Mouse (Mus musculus) lung, embryonic 14.5 days (tissue): ENCODE results near the gene Mmp24. TPM values are rescaled to one million over a fixed set of nuclear protein-coding genes. Genes with fewer than 3 reads are reported as not detected.

Source experiments
- ATAC-seq: fragments of 200-750 bp; cut with Nextera tagmentation; 2 replicates; pipeline ENCODE4 v1.8.0; 2017; ENCODE audit warnings: mild to moderate bottlenecking, moderate TSS enrichment, moderate library complexity; ENCODE audit not compliant: insufficient read depth
- DNase-seq: peaks from one replicate; pipeline ENCODE4 v3.0.0-alpha.2; 2015
- H3K27ac ChIP-seq: fragments of 300-500 bp; sonication (generic); 2 replicates; pipeline ENCODE4 v1.5.1; 2014; ENCODE audit warnings: low read depth, mild to moderate bottlenecking, moderate library complexity
- H3K27me3 ChIP-seq: fragments of 300-500 bp; sonication (generic); 2 replicates; pipeline ENCODE4 v1.6.1; 2014; ENCODE audit warnings: low read length, control low read depth; ENCODE audit not compliant: insufficient read depth
- H3K36me3 ChIP-seq: fragments of 300-500 bp; sonication (generic); 2 replicates; pipeline ENCODE4 v1.6.1; 2014; ENCODE audit warnings: control low read depth; ENCODE audit not compliant: insufficient read depth
- H3K4me1 ChIP-seq: fragments of 300-500 bp; sonication (generic); 2 replicates; pipeline ENCODE4 v1.6.1; 2014; ENCODE audit warnings: antibody characterized with exemption, control low read depth; ENCODE audit not compliant: insufficient read depth
- H3K4me2 ChIP-seq: fragments of 300-500 bp; sonication (generic); 2 replicates; pipeline ENCODE4 v1.6.1; 2014; ENCODE audit warnings: mild to moderate bottlenecking
- H3K4me3 ChIP-seq: fragments of 300-500 bp; sonication (generic); 2 replicates; pipeline ENCODE4 v1.5.1; 2014; ENCODE audit warnings: low read depth, low read length
- H3K9ac ChIP-seq: fragments of 300-500 bp; sonication (generic); 2 replicates; pipeline ENCODE4 v1.6.1; 2014
- H3K9me3 ChIP-seq: fragments of 300-500 bp; sonication (generic); 2 replicates; pipeline ENCODE4 v1.6.1; 2016; ENCODE audit warnings: low read depth, low read length, control low read depth
- CTCF ChIP-seq: IDR thresholded peaks from 2 replicates; pipeline ENCODE4 v1.5.1; 2016; ENCODE audit warnings: antibody characterized with exemption, low read depth
- WGBS: fragments of 180-500 bp; shearing (Covaris S2); extraction: QIAGEN DNeasy Blood & Tissue Kit; methylation state at CpG from one replicate; pipeline ENCODE4 v1.1.7; 2014; 5-methylcytosine and 5-hydroxymethylcytosine counted together
- polyA plus RNA-seq: library from polyadenylated mRNA; unstranded; fragments of >200 nt; fragmentation: Nextera tagmentation; extraction: Ambion mirVana; gene quantifications from 2 replicates; pipeline ENCODE4 v1.2.1, GENCODE M21; 2014

Gene Mmp24
- polyA plus RNA-seq, 1 experiment from 2014 or later = not detected

GRCm38 (mm10) chr2:155775685-155776263, 632 bp downstream of the Mmp24 start:
- peak; percentile 85 for ATAC-seq
- peak overlapping the region; percentile 37 for H3K4me3 ChIP-seq
- peaks cover 42% of the 10 kb centered on the region for H3K27me3 ChIP-seq
- peak overlapping the region; percentile 96 for H3K4me2 ChIP-seq
- no peak overlapping the region for H3K9ac ChIP-seq
- H3K4me1 ChIP-seq = no peaks in the 10 kb centered on the region
- H3K36me3 ChIP-seq = no peaks in the 10 kb centered on the region
- no peaks in the 10 kb centered on the region for H3K9me3 ChIP-seq
- WGBS = 2% methylated on average over 44 of the region's 44 CpGs
- H3K27ac ChIP-seq = no peak overlapping the region
- peak; percentile 82 for DNase-seq
- no peak for TF ChIP-seq CTCF

- Histone ChIP-seq H3K4me2 (no peak overlapping the region), H3K4me3 (no peak overlapping the region), H3K27ac (no peak overlapping the region), H3K9me3 (no peaks in the 10 kb centered on the region), H3K9ac (no peak overlapping the region), H3K27me3 (peaks cover 42% of the 10 kb centered on the region), H3K4me1 (no peaks in the 10 kb centered on the region), H3K36me3 (no peaks in the 10 kb centered on the region)
- 51% methylated on average over 10 of the region's 10 CpGs for WGBS
- no peak for TF ChIP-seq CTCF
- DNase-seq = no peak
- ATAC-seq = no peak
Measured at GRCm38 (mm10) chr2:155776824-155777687, 1.9 kb downstream of the Mmp24 start.

- Histone ChIP-seq H3K4me1 (no peaks in the 10 kb centered on the region), H3K4me3 (no peak overlapping the region), H3K9me3 (no peaks in the 10 kb centered on the region), H3K9ac (no peak overlapping the region), H3K4me2 (no peak overlapping the region), H3K36me3 (no peaks in the 10 kb centered on the region), H3K27me3 (peaks cover 39% of the 10 kb centered on the region), H3K27ac (no peak overlapping the region)
- no peak for TF ChIP-seq CTCF
- DNase-seq (no peak), ATAC-seq (no peak)
- WGBS = 75% methylated on average over 4 of the region's 4 CpGs
Measured at GRCm38 (mm10) chr2:155777688-155777985, 2.5 kb downstream of the Mmp24 start.

- Histone ChIP-seq H3K27me3 (peaks cover 35% of the 10 kb centered on the region), H3K9me3 (no peaks in the 10 kb centered on the region), H3K4me3 (no peak overlapping the region), H3K4me2 (no peak overlapping the region), H3K9ac (no peak overlapping the region), H3K27ac (no peak overlapping the region), H3K36me3 (no peaks in the 10 kb centered on the region), H3K4me1 (no peaks in the 10 kb centered on the region)
- no peak for DNase-seq
- ATAC-seq = no peak
- 60% methylated on average over 6 of the region's 6 CpGs for WGBS
- TF ChIP-seq CTCF = no peak
Measured at GRCm38 (mm10) chr2:155778004-155778403, 2.9 kb downstream of the Mmp24 start.

- WGBS = 41% methylated on average over 7 of the region's 7 CpGs
Measured at GRCm38 (mm10) chr2:155779066-155779465, 3.9 kb downstream of the Mmp24 start.

GRCm38 (mm10) chr2:155779506-155779905, 4.4 kb downstream of the Mmp24 start:
- H3K4me1 ChIP-seq = no peaks in the 10 kb centered on the region
- TF ChIP-seq CTCF = no peak
- ATAC-seq (no peak), DNase-seq (no peak)
- no peak overlapping the region for H3K9ac ChIP-seq
- 74% methylated on average over 3 of the region's 3 CpGs for WGBS
- no peak overlapping the region for H3K4me2 ChIP-seq
- no peak overlapping the region for H3K27ac ChIP-seq
- H3K27me3 ChIP-seq = peaks cover 22% of the 10 kb centered on the region
- no peaks in the 10 kb centered on the region for H3K9me3 ChIP-seq
- H3K36me3 ChIP-seq = no peaks in the 10 kb centered on the region
- H3K4me3 ChIP-seq = no peak overlapping the region

More at GRCm38 (mm10) chr2:155779066-155779465, 3.9 kb downstream of the Mmp24 start:
- Histone ChIP-seq H3K4me1 (no peaks in the 10 kb centered on the region), H3K27ac (no peak overlapping the region), H3K9me3 (no peaks in the 10 kb centered on the region), H3K36me3 (no peaks in the 10 kb centered on the region), H3K4me3 (no peak overlapping the region), H3K9ac (no peak overlapping the region), H3K27me3 (peaks cover 26% of the 10 kb centered on the region), H3K4me2 (no peak overlapping the region)
- DNase-seq = peak; percentile 20
- no peak for ATAC-seq
- no peak for TF ChIP-seq CTCF

GRCm38 (mm10) chr2:155784534-155784933, 9.4 kb downstream of the Mmp24 start:
- Histone ChIP-seq H3K27me3 (no peaks in the 10 kb centered on the region), H3K36me3 (no peaks in the 10 kb centered on the region), H3K4me2 (no peak overlapping the region), H3K27ac (no peak overlapping the region), H3K4me1 (no peaks in the 10 kb centered on the region), H3K4me3 (no peak overlapping the region), H3K9ac (no peak overlapping the region), H3K9me3 (no peaks in the 10 kb centered on the region)
- DNase-seq = no peak
- TF ChIP-seq CTCF = no peak
- WGBS = 63% methylated on average over 6 of the region's 6 CpGs
- no peak for ATAC-seq
